Mouse (Mus musculus) thymus, adult 2 months (tissue): Measurements from ENCODE around the gene Stx19.

Experiments used
- CTCF ChIP-seq: fragments of 200-500 bp; IDR thresholded peaks from 2 replicates; pipeline ENCODE4 v1.5.1; 2012; ENCODE audit warnings: mild to moderate bottlenecking, control low read depth, low read length, moderate library complexity, borderline replicate concordance; ENCODE audit not compliant: control insufficient read depth, poor library complexity, insufficient read depth; ENCODE audit errors: extremely low read depth
- POLR2A ChIP-seq: fragments of 200-500 bp; IDR thresholded peaks from 2 replicates; pipeline ENCODE4 v1.6.1; 2012; ENCODE audit warnings: mild to moderate bottlenecking, low read length, control low read depth, moderate library complexity; ENCODE audit not compliant: control insufficient read depth, poor library complexity, insufficient read depth; ENCODE audit errors: extremely low read depth

GRCm38 (mm10) chr16:62804621-62805020 is 9.9 kb upstream of the Stx19 start:
- TF ChIP-seq POLR2A (no peak), CTCF (no peak)
